Mouse (Mus musculus) olfactory bulb, adult 2 months (tissue): Measurements from ENCODE around the gene Nkpd1.

ENCODE experiments used
- CTCF ChIP-seq: fragments of 200-500 bp; IDR thresholded peaks from 2 replicates; pipeline ENCODE4 v1.5.1; 2012; ENCODE audit warnings: low read depth, mild to moderate bottlenecking, low read length, moderate library complexity; ENCODE audit not compliant: insufficient read depth
- POLR2A ChIP-seq: fragments of 200-500 bp; IDR thresholded peaks from 2 replicates; pipeline ENCODE4 v1.6.1; 2012; ENCODE audit warnings: mild to moderate bottlenecking, low read depth, low read length, moderate library complexity; ENCODE audit not compliant: insufficient read depth

DNA sequence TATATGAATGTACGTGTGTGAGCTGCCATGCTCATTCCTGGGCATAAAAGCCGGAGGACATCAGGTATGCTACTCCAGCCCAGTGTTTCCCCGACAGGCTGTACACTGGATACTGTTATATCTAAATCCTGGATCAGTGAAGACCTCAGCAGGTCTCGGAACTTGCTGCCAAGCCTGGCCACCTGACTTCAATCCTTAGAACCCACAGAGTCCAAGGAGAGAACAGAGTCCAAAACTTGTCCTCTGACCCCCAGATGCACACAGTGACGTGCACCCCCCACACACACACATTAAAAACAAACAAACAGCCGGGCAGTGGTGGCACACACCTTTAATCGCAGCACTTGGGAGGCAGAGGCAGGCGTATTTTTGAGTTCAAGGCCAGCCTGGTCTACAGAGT, 49.8 kb downstream of the Nkpd1 start:
- TF ChIP-seq CTCF (no peak), POLR2A (no peak)
